Mouse (Mus musculus) myocyte (in vitro differentiated cells): ENCODE measurements around the gene Angptl8.

ENCODE experiments used
- CEBPB ChIP-seq: IDR thresholded peaks from 2 replicates; pipeline ENCODE4 v1.6.1; 2011; ENCODE audit warnings: mild to moderate bottlenecking, moderate library complexity; ENCODE audit not compliant: poor library complexity, insufficient read depth, severe bottlenecking
- E2F4 ChIP-seq: IDR thresholded peaks from one replicate; pipeline ENCODE4 v1.6.1; 2011; ENCODE audit warnings: mild to moderate bottlenecking, control low read depth, moderate library complexity; ENCODE audit not compliant: insufficient read depth
- MAX ChIP-seq: IDR thresholded peaks from one replicate; pipeline ENCODE4 v1.6.1; 2011; ENCODE audit warnings: low read depth, mild to moderate bottlenecking, control low read depth
- MYOD1 ChIP-seq, 3 experiments: IDR thresholded peaks; one replicate each; pipeline ENCODE4 v1.6.1; 2011; ENCODE audit warnings: control low read depth in 2 of 3, low read depth in 2 of 3, mild to moderate bottlenecking in 2 of 3, moderate library complexity in 1 of 3; ENCODE audit not compliant: insufficient read length in 2 of 3, control insufficient read depth in 1 of 3
- POLR2A ChIP-seq: IDR thresholded peaks from one replicate; pipeline ENCODE4 v1.6.1; 2011; ENCODE audit warnings: low read depth, mild to moderate bottlenecking, control low read depth, moderate library complexity; ENCODE audit not compliant: insufficient read length
- POLR2AphosphoS2 ChIP-seq: IDR thresholded peaks from one replicate; pipeline ENCODE4 v1.6.1; 2011; ENCODE audit warnings: low read depth, control low read depth; ENCODE audit not compliant: insufficient read length
- REST ChIP-seq: IDR thresholded peaks from one replicate; pipeline ENCODE4 v1.6.1; 2011; ENCODE audit warnings: mild to moderate bottlenecking, control low read depth, moderate library complexity; ENCODE audit not compliant: insufficient read depth, insufficient read length
- TCF12 ChIP-seq: IDR thresholded peaks from one replicate; pipeline ENCODE4 v1.6.1; 2011; ENCODE audit warnings: mild to moderate bottlenecking, control low read depth; ENCODE audit not compliant: poor library complexity, insufficient read depth, severe bottlenecking
- TCF3 ChIP-seq: IDR thresholded peaks from one replicate; pipeline ENCODE4 v1.6.1; 2011; ENCODE audit warnings: low read depth, control low read depth; ENCODE audit not compliant: insufficient read length
- USF1 ChIP-seq: IDR thresholded peaks from one replicate; pipeline ENCODE4 v1.6.1; 2011; ENCODE audit warnings: low read depth, mild to moderate bottlenecking, control low read depth, moderate library complexity

DNA sequence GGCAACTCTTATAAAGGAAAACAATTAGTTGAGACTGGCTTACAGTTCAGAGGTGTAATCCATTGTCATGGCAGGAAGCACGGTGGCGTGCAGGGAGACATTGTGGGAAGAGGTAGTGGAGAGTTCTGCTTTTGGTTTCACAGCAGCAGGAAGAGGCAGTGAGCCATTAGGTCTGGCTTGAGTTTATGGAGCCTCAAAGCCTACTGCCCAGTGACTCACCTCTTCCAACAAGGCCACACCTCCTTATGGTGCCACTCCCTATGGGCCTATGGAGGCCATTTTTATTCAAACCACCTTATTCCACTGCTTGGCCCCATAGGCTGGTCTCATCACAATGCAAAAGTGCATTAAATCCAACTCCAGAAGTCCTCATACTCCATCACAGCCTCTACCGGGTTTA, 24.3 kb downstream of the Angptl8 start:
- TF ChIP-seq POLR2A (no peak), USF1 (no peak), TCF12 (no peak), MAX (no peak), TCF3 (no peak), MYOD1 (IDR thresholded peaks at IDR 0.05; ENCODE audit: control insufficient read depth in 1 of 3, insufficient read length in 2 of 3, low read depth in 2 of 3) (no peak), REST (no peak), CEBPB (no peak), POLR2AphosphoS2 (no peak), E2F4 (no peak)
